Mouse (Mus musculus) thymus, postnatal 14 days (tissue): ENCODE results near the gene Ptgis.

Experiments used
- DNase-seq: peaks from one replicate; pipeline ENCODE4 v3.0.0; 2021

Ptgis gene

DNA sequence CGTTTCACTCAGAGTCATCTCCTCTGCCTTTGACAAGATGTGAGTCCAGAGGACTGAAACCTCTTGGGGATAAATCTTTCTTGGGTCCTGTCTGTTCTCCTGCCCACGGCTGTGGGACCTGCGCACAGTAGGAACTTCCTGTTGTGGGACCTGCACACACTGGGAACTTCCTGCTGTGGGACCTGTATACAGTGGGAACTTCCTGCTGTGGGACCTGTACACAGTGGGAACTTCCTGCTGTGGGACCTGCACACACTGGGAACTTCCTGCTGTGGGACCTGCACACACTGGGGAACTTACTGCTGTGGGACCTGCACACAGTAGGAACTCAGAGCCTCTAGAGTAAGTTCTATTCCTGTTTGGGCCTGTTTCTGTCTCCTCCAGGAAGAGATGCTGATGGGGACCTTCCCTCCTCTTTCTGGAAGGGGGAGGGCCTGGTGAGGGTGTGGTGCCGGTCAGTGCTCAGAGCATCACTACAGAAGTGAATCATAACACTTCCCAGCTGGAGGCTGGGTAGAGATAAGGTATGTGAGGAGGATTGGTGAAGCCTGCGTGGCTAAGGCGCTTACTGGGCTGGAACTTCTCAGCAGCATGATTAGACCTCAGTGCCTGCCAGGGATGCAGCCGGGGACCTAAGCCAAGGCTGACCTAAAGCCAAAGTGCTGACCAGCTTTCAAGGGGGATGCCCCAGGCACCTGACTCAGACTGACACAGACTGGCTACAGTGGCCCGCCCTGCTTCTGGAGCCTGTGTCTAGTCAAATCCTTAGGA, 22.8 kb upstream of the Ptgis start:
- no peak for DNase-seq

DNA sequence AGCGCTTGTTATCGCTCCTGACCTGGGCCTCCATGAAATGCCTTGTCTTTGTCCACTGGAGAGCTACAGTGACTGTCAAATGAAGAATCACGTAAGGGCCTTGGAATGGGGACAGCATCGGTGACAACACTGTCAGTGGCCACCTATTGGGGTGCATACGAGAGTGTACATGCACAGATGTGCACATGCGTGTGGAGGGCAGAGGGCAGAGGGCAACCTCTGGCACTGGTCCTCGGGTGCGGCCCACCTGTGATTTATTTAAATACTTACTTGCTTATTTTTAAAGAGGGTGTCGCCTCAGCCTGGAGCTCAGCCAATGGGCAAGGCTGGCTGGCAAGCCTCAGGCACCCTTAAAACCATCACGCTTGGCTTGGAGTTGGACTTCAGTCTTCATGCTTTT, 22.0 kb upstream of the Ptgis start:
- no peak for DNase-seq

DNA sequence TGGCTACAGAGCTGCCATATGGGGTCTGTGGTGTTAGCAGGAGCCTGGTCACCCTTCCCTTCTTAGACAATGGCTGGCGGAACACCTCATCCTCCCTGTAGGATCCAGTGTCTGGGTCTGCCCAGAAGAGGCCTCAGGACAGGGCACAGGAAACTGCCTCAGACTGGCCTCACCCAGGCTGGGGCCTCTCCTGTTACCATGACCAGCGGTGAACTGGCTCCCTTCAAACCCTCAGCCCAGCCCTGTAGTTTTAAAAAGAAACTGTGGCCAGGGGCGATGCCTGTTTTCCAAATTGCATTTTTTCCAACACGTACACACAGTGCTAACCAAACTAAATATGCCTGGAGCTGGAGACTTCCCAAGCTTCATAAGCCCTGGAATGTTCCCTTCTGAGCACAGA, 20.7 kb upstream of the Ptgis start:
- no peak for DNase-seq

DNA sequence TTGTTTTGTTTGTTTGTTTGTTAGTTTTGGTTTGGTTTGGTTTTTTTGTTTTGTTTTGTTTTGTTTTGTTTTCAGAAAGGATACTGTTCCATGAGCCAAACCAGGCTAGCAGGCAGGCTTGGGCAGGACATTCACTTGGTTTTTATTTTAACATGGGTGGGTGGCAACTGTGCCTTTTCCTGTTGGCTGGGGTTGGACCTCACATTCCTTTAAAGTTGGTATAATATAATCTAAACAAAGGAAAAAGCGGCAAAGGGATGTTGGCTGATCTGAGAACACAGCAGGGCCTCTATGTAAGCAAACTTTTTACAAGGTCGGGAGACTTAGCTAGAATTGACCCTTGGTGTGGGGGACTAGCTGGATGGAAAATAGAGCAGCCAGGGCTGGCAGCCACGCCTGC, 17.4 kb upstream of the Ptgis start:
- no peak for DNase-seq

DNA sequence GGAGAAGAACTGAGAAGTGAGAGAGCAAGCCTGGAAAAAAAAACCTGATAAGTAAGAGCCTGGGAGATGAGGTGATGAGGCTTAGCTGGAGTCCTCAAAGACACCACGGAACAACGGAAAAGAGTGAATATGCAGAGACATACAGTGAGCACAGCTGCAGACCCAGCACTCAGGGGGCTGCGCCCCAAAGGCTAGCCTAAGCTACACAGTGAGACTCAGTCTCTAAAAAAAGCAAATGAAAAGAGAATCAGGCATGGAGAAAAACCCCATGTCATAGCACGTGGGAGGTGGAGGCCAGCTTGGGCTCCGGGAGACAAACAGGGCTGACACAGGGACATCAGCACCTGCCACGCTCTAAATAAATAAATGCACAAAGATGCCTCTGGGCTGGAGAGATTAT, 14.4 kb upstream of the Ptgis start:
- DNase-seq, result no peak

DNA sequence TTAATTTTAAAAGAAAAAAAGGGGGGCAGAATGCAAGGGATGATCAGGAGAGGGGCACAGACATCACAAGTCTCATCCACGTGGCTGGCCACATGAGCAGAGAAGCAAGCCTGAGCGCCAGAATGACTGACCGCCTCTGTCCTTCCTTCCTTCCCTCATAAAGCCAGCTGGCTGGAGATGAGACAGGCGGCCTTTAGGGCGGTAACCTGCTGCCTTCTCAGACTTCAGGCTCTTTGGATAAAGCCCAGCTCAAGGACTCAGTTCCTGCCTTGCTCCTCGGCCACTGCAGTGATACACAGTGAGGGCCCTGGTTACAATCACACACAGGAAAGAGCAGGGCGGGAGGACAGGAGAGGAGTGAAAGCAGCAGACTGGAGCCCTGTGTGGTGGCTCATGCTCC, 13.8 kb upstream of the Ptgis start:
- DNase-seq, result no peak

DNA sequence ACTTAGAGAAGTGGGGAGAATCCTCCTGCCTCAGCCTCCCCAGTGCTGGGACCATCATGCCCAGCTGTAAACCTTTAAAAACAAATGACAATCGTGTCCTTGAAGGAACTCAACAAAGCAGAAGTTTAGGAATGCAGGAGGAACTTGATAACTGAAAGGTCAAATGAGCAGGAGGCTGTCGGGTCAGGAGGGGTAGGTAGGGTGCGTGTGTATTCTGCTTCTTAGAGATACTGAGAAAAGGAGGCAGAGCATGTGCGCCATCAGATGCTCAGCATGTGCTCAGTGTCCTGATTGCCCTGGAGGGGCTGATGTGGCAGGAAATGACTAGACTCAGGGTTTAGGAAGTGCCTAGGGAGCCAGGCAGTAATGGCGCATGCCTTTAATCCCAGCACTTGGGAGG, 13.1 kb upstream of the Ptgis start:
- DNase-seq, result no peak

DNA sequence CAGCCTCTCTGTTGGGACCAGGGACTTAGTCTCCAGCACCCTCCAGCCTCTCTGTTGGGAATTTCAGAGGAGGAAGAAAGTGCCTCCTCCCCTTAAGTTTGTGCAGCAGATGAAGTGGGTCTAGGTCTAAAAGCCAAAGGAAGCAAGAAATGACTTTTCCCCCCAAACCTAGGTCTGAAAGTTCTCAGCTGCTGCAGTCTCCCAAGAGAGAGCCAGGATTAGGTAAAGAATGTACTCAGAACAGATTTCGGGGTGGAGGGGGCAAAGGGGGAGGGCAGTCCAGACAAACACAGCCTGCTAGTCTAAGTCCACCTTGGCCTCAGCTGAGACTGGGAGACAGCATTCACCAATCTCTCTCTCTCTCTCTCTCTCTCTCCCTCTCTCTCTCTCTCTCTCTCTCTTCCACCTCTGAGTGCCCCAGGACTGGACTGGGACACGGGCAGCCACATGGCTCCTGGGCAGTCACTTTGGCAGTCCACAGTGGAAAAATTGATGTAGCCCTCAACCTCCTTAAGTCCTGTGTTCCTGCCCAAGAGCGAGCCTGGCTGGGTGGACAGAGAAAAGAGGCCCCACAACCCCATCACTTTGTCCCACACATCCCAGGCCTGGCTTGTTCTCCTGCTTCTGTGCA, 11.8 kb upstream of the Ptgis start:
- no peak for DNase-seq

DNA sequence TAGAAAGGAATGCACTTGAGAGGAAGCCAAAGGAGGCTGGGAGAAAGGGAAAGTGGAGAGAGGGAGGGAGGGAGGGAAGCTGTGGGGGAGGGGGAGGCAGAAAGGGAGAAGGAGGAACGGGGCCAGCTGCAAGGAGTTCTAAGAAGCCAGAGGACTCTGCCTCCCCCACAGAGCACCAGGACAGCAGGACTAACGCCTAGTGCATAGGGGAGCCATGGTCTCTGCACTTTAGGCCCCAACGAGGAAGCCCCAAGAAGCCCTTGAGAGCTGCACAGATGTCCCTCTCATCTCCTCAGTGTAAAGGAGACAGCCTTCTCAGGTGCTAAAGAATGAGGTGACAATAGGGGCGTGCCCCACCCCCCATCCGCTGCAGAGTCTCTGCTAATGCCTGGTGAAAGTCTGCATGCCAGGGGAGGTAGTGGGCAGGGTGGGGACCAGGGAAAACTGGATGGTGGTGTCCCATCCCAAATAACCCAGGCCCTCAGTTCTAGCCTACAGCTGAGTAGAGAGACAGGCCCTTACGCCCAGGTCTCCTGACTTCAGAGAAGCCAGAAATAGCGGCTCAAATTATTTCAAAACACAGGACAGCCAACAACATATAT, 10.4 kb upstream of the Ptgis start:
- peak; percentile 16 for DNase-seq

DNA sequence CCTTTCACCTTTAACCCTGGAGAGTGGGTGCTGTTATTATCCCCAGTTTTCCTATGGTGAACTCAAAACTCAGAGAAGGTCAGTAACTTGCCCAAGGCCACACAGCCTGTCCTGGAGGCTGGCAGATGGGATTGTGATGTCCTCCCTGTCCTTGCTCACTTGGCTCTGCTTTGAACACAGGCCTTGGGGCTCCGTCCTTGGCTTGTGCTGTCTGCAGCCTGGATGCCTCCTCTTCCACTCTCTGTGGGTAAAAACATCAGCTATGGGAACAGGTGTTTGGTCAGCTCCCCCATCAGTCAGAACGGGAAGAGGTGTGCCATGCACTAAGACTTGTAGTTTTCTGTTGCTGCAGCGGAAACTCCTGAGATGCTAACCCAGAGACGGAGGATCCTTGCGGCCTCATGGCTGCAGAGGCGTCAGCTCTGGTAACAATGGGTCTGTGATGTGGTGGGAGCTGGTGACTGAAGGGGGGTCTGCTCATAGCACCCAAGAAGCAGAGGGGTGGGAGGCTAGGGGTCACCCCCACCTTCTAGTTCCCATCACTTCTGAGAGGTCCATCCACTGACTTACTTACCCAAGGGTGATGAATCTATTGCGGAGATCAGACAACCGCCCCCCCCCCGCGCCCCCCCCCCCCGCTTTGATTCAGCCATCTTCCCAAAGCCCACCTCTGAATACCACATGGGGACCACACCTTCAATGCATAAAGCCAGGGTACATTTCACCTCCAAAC, 9.8 kb upstream of the Ptgis start:
- no peak for DNase-seq

DNA sequence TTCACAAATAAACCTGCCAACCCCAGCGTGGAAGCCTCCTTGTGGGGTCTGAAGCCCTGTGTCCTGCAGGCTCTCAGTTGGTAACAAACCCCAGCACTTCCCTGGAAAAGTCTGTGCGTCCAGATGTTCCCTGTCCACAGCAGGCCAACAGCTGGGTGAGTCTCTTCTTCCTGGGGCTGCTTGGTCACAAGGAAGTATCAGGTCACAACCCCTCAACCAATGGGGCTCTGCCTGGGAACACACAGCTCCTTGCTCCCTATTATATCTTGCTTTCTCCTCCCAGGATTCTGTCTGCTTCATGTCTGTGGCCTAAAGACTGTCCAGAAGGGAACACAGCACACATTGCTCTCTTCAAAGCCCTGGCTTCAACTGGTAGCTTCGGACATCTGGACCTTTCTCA, 9.2 kb upstream of the Ptgis start:
- no peak for DNase-seq

DNA sequence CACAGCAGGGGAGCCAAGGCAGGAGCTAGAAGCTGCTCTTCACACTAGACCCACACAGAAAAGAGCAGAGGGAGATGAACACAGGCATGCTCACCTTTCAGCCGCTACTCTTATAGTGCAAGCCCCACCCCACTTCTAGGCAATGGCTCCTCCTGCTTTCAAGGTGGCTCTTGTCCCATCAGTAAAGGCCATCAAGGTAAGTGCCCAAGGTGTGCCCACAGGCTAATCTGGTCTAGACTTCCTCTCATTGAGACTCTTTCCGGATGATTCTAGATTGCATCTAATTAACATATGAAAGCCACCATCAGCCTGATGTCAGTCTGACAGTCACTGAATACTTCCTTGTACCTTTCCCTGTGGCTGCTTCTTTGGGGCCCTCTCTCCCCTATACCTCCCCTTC, 7.4 kb upstream of the Ptgis start:
- DNase-seq, result no peak

DNA sequence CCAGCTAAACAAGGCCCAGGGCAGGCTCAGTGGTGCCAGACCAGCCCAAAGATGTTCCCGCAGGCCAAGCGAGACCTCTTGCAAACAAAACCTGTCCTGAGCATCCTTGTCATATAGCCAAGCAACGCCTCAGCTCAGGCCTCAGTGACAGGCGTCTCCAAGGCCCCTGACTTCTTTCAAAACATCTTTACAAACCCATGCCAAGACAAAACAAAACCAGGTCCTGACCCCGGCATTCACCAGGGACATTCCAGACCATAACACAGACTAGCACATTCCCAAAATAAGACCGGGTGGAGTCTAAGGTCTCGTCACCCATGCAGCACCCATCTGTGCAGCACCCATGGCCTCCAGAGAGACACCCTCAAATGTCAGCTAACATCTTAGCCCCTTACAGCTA, 6.3 kb upstream of the Ptgis start:
- no peak for DNase-seq

DNA sequence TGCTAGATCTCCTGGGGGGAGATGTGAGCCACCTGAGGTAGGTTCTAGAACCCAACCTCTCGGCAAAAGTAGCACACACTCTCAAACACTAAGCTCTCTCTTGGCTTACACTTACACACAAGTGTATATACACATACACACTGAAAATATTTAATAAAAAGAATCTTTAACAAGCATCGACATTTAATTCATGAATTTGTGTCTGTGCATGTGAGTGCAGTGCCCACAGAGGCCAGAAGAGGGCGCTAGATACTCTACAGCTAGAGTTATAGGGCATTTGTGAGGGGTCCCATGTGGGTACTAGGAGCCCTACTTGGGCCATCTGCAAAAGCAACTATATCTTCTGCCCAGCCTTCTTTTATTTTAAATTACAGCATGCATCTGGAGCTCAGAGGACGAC, 4.5 kb upstream of the Ptgis start:
- DNase-seq, result no peak

DNA sequence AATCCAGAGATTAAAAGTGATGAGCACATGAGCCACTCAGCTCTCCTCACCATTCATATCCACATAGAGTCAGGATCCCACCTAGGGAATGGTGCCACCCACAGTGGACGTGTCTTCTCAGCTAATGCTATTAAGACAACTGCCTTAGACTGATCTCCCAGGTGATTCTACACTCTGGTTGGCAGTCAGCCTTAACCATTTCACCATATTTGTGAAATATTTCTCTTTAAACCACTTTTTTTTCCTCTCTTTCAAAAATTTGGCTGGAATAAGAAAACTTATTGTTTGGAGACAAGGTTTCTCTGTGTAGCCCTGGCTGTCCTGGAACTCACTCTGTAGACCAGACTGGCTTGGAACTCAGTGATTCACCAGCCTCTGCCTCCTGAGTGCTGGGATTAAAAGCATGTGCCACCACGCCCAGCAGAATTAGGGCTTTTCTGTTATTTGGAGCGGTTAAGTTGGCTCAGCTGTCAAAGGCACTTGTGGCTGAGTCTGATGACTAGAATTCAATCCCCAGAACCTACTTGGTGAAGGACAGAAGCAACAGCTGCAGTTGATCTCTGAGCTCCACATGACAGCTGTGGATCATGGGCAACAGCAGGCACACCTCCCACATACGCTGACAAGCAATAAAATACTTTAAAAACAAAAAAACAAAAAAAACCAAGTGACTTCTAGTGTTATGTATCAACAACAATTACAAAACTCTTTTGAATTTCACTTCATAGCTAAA, 3.6 kb upstream of the Ptgis start:
- no peak for DNase-seq

DNA sequence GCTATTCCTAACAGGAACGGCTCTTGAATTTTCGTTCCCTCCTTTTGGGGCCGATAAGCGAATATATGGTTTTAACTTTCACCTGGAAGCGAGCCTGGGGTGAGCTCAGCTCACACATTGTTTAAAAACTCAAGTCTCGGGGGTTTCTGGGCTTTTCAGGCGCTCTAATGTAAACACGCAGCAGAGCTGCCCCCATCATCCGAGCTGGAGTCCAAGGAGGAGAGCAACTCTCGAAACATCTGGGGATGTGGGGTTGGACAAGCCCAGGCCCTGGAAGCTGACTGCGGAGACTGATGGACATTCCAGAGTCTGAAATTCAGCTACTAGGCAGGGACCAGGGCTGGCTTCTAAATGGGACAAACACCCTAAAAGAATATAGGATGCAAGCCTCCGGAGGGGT, 1.1 kb downstream of the Ptgis start:
- no peak for DNase-seq

DNA sequence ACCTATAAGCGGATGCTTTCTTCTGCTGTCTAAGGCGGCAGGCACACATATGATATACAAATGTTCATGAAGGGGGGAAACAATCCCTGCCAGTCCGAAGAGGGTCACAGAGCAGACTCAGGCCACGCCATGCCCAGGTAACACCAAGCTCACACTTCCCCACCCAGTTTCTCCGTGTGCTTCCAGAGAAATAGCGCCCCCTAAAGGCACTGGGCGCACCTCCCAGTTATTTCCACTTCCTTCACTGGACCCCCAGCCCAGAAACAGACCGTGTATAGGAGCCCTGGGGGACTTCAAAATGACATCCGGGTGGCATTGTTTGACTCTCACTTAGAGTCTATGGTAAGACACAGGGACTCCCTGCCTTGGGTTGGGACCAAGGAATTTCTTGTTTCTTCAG, 3.2 kb downstream of the Ptgis start:
- no peak for DNase-seq

DNA sequence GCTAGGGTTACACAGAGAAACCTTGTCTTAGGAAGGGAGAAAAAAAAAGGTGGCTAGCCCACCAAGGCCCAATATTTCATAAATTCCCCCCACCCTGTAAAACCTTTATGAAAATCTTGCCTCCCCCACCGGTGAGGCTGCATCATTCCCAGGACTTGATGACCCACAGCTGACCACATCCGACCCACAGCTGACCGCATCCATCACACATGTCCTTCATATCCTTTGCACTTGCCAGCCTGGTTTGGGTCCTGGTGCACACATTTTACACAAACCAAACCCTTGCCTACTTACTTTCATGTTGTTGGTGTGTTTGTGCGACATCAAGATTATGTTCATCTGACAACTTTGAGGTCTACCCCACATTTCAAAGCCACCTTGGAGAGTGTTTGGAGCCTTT, 4.2 kb downstream of the Ptgis start:
- DNase-seq, result no peak

DNA sequence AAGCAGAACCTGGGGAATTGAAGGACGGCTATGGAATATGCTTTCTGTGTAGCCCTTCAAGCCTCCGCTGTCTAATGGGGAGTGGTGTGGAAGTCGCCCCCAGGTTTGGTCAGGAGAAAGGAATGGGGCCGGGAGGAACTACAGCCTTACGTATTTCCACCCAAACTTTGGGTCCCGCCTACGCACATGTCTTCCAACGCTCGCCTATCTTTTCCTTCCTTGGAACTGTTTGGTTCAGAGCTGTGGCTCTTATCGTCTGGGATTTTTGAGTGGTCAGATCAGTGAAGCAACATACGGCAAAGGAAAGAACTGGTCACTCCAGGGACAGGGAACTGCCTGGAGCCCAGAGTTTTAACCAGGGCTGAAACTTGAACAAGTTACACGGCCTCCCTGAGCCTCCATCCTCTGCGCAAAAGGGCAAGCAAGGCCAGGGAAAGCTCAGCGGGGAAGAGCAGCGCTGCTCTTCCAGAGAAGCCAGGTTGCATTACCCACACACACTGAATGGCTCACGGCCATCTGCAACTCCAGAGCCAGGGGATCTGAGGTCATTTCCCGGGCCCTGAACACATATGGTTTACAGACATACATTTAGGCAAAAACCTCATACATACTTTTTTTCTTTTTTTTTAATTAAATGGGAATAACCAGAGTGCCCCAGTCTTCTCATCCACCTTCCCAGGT, 4.9 kb downstream of the Ptgis start:
- DNase-seq, result no peak

DNA sequence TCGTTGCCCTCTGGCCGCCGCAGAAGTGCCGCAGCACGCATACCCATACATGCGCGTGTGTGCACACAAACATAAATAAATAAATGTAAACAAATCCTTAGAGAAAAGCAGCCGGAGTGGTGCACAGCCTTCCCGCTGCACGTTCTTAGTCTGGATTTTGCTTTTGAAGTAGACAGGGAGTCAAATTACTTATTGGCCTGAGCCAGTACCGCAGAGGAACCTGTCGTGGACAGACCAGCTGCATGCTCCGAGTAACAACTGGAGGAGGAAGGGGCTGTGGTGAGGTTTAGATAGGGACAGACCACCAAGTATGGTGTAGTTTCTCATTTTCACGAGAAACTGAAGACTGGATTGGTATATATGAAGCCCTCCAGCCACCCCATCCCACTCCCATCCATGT, 6.6 kb downstream of the Ptgis start:
- no peak for DNase-seq

DNA sequence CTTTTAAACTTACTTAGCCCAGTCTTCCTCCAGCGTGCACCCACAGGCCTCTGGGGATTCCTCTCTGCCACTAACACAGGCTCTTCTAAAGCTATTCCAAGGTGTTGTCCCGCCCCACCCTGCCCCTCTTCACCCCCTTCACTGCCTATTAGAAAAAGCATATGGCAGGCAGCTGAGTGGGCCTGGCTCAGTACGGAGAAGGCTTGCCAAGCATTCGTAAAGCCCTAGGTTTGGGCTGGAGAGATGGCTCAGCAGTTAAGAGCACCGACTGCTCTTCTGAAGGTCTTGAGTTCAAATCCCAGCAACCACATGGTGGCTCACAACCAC, 7.4 kb downstream of the Ptgis start:
- no peak for DNase-seq

DNA sequence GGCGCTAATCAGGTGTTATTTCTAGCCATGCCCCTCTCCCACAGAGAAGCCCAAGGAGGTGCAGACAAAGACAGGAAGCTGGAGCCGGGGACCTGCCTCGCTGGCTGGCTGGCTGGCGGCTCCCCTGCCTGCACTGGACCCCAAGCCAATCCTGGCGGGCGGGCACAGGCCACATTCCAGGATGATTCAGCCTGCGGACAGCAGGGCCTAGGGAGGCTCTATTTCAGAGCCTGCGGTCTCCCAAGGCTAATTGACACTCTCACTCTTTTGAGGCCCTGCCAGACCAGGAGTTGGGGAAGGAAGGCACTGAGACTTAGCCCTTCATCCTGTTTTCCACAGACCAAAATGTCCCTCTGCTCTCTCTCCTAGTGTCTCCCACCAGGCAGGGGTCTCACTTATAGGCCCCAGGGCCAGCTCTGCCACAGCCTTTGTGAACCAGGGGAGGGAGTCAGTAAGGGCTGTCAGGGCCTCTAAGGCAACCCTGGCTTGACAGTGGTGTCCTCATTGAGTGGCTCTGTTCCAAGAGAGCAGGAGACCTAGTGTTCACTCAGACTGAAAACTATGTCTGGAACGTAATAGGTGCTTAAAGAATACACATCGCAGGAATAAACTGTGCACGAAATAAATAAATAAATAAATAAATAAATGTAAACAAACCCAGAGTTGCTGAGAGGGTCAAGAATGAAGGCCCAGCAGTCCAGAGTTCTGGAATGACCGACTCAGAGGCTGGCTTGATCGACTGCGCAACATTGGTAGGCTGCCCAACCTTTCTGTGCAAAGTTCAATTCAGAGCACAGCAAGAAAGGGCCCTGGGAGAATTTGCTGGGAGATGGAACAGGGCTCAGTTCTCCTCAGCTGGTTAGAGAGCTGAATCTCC, 8.0 kb downstream of the Ptgis start:
- DNase-seq, result no peak
